Mouse (Mus musculus) liver, adult 2 months (tissue): Measurements from ENCODE around the gene Mknk1. TPM values are rescaled to one million over a fixed set of nuclear protein-coding genes. Genes with fewer than 3 reads are reported as not detected.

ENCODE experiments used
- DNase-seq: peaks from one replicate; pipeline ENCODE4 v3.0.0-alpha.2; 2011; ENCODE audit warnings: low read depth, low spot score; ENCODE audit errors: extremely low read depth
- H3K27ac ChIP-seq: fragments of 200-500 bp; replicated peaks from 2 replicates; pipeline ENCODE4 v1.5.1; 2012; ENCODE audit warnings: low read depth, mild to moderate bottlenecking, control low read depth, inconsistent platforms, low read length; ENCODE audit not compliant: insufficient read depth
- H3K27me3 ChIP-seq: fragments of 200-500 bp; 2 replicates; pipeline ENCODE4 v1.6.1; 2012; ENCODE audit warnings: mild to moderate bottlenecking, moderate library complexity, low read length, inconsistent platforms; ENCODE audit not compliant: control insufficient read depth, insufficient read depth
- H3K36me3 ChIP-seq: fragments of 200-500 bp; 2 replicates; pipeline ENCODE4 v1.6.1; 2012; ENCODE audit warnings: low read length, inconsistent platforms; ENCODE audit not compliant: control insufficient read depth, insufficient read depth
- H3K4me1 ChIP-seq: fragments of 200-500 bp; 2 replicates; pipeline ENCODE4 v1.6.1; 2011; ENCODE audit warnings: low read length; ENCODE audit not compliant: control insufficient read depth, insufficient read depth
- H3K4me3 ChIP-seq: fragments of 200-500 bp; 2 replicates; pipeline ENCODE4 v1.5.1; 2011; ENCODE audit warnings: low read depth, mild to moderate bottlenecking, control low read depth, low read length, moderate library complexity; ENCODE audit not compliant: insufficient read depth
- H3K79me2 ChIP-seq: fragments of 200-500 bp; 2 replicates; pipeline ENCODE4 v1.6.1; 2012; ENCODE audit warnings: inconsistent platforms, mild to moderate bottlenecking, low read length, moderate library complexity; ENCODE audit not compliant: control insufficient read depth, insufficient read depth
- H3K9ac ChIP-seq: fragments of 200-500 bp; 2 replicates; pipeline ENCODE4 v1.6.1; 2012; ENCODE audit warnings: low read depth, mild to moderate bottlenecking, control low read depth, inconsistent platforms, low read length
- CTCF ChIP-seq: fragments of 200-500 bp; IDR thresholded peaks from 2 replicates; pipeline ENCODE4 v1.5.1; 2011; ENCODE audit warnings: low read depth, low read length, control low read depth
- POLR2A ChIP-seq: fragments of 200-500 bp; IDR thresholded peaks from 2 replicates; pipeline ENCODE4 v1.6.1; 2011; ENCODE audit warnings: low read length, control low read depth; ENCODE audit not compliant: insufficient read depth; ENCODE audit errors: extremely low read depth
- WGBS: fragments of 180-500 bp; shearing (Covaris S2); methylation state at CpG from one replicate; pipeline ENCODE4 v1.1.7; 2018; 5-methylcytosine and 5-hydroxymethylcytosine counted together
- polyA plus RNA-seq: library from polyadenylated mRNA; depleted of rRNA; stranded (reverse); fragments of >200 nt; gene quantifications from 2 replicates; pipeline ENCODE4 v1.2.3, GENCODE M21; 2012
- total RNA-seq: library from RNA; depleted of rRNA; stranded (reverse); fragments of >200 nt; gene quantifications from 2 replicates; pipeline ENCODE4 v1.2.3, GENCODE M21; 2014

Gene Mknk1
- total and polyA plus RNA-seq, 2 experiments = 14.0 to 22.7 TPM

- Histone ChIP-seq H3K4me1 (peaks cover 13% of the 10 kb centered on the region), H3K79me2 (peaks cover 4% of the 10 kb centered on the region; the same call in 1 of the 2 replicates), H3K27me3 (no peaks in the 10 kb centered on the region), H3K36me3 (peaks cover 7% of the 10 kb centered on the region; the same call in 1 of the 2 replicates), H3K27ac (no peak overlapping the region), H3K9ac (no peak overlapping the region), H3K4me3 (no peak overlapping the region)
- 83% methylated on average over 3 of the region's 3 CpGs for WGBS
- no peak for TF ChIP-seq CTCF
- no peak for TF ChIP-seq POLR2A
- DNase-seq = no peak
Measured at GRCm38 (mm10) chr4:115827066-115827465, 11.9 kb upstream of the Mknk1 start.

- no peak for DNase-seq
- Histone ChIP-seq H3K79me2 (peaks cover 4% of the 10 kb centered on the region; the same call in 1 of the 2 replicates), H3K4me1 (peaks cover 13% of the 10 kb centered on the region), H3K9ac (peak overlapping the region; percentile 1), H3K4me3 (peak overlapping the region; percentile 85), H3K27ac (peak overlapping the region; percentile 7), H3K27me3 (no peaks in the 10 kb centered on the region), H3K36me3 (peaks cover 8% of the 10 kb centered on the region; the same call in 1 of the 2 replicates)
- under 1% methylated on average over 4 of the region's 4 CpGs for WGBS
- TF ChIP-seq CTCF = no peak
- no peak for TF ChIP-seq POLR2A
Measured at GRCm38 (mm10) chr4:115827535-115827887, 11.5 kb upstream of the Mknk1 start.

- Histone ChIP-seq H3K4me3 (peak within 1 kb of the TSS; percentile 85), H3K4me1 (peaks cover 13% of the 10 kb centered on the region), H3K36me3 (peaks cover 8% of the 10 kb centered on the region; the same call in 1 of the 2 replicates), H3K9ac (peak within 1 kb of the TSS; percentile 93), H3K27me3 (no peaks in the 10 kb centered on the region), H3K27ac (peak within 1 kb of the TSS; percentile 99), H3K79me2 (peaks cover 4% of the 10 kb centered on the region; the same call in 1 of the 2 replicates)
- peak; percentile 84 for DNase-seq
- 1% methylated on average over 57 of the region's 57 CpGs for WGBS
- TF ChIP-seq CTCF (no peak), POLR2A (peak; percentile 57; the same call in 1 of the 2 replicates)
Measured at GRCm38 (mm10) chr4:115827888-115828571, 11.0 kb upstream of the Mknk1 start, which contains the start of gene Mob3c. Gene Mob3c, plus strand, starts transcription at chr4:115828092.

- 6% methylated on average over 8 of the region's 8 CpGs for WGBS
- 0 out of 2 replicates have a peak overlapping the region, but pooled peaks have one; percentile 24 for H3K27ac ChIP-seq
- no peak for TF ChIP-seq CTCF
- TF ChIP-seq POLR2A = no peak
Measured at GRCm38 (mm10) chr4:115828572-115828902, 10.5 kb upstream of the Mknk1 start.

GRCm38 (mm10) chr4:115830491-115830890 is 8.5 kb upstream of the Mknk1 start:
- H3K4me3 ChIP-seq = no peak overlapping the region
- 66% methylated on average over 5 of the region's 5 CpGs for WGBS

More at GRCm38 (mm10) chr4:115828572-115828902, 10.5 kb upstream of the Mknk1 start:
- H3K36me3 ChIP-seq = peaks cover 8% of the 10 kb centered on the region; the same call in 1 of the 2 replicates
- H3K9ac ChIP-seq = peak overlapping the region; percentile 41
- peaks cover 13% of the 10 kb centered on the region for H3K4me1 ChIP-seq
- H3K4me3 ChIP-seq = peak overlapping the region; percentile 85
- DNase-seq = no peak
- H3K79me2 ChIP-seq = peaks cover 4% of the 10 kb centered on the region; the same call in 1 of the 2 replicates
- H3K27me3 ChIP-seq = no peaks in the 10 kb centered on the region

GRCm38 (mm10) chr4:115831221-115831620 is 7.8 kb upstream of the Mknk1 start:
- Histone ChIP-seq H3K79me2 (peaks cover 4% of the 10 kb centered on the region; the same call in 1 of the 2 replicates), H3K36me3 (peaks cover 19% of the 10 kb centered on the region; the same call in 1 of the 2 replicates), H3K4me1 (peaks cover 13% of the 10 kb centered on the region), H3K9ac (no peak overlapping the region), H3K27ac (no peak overlapping the region), H3K27me3 (no peaks in the 10 kb centered on the region), H3K4me3 (no peak overlapping the region)
- TF ChIP-seq CTCF (no peak), POLR2A (no peak)
- 94% methylated on average over 22 of the region's 22 CpGs for WGBS
- DNase-seq = no peak

More at GRCm38 (mm10) chr4:115830491-115830890, 8.5 kb upstream of the Mknk1 start:
- Histone ChIP-seq H3K79me2 (peaks cover 4% of the 10 kb centered on the region; the same call in 1 of the 2 replicates), H3K9ac (no peak overlapping the region), H3K36me3 (peaks cover 19% of the 10 kb centered on the region; the same call in 1 of the 2 replicates), H3K27ac (peak overlapping the region; percentile 23), H3K4me1 (peaks cover 13% of the 10 kb centered on the region), H3K27me3 (no peaks in the 10 kb centered on the region)
- TF ChIP-seq POLR2A = no peak
- TF ChIP-seq CTCF = 0 out of 2 replicates have a peak, but pooled peaks have one; percentile 6
- peak; percentile 17 for DNase-seq
